Comparison of ENCODE assay signal across 8 mouse cellular contexts in the genomic region with DNA sequence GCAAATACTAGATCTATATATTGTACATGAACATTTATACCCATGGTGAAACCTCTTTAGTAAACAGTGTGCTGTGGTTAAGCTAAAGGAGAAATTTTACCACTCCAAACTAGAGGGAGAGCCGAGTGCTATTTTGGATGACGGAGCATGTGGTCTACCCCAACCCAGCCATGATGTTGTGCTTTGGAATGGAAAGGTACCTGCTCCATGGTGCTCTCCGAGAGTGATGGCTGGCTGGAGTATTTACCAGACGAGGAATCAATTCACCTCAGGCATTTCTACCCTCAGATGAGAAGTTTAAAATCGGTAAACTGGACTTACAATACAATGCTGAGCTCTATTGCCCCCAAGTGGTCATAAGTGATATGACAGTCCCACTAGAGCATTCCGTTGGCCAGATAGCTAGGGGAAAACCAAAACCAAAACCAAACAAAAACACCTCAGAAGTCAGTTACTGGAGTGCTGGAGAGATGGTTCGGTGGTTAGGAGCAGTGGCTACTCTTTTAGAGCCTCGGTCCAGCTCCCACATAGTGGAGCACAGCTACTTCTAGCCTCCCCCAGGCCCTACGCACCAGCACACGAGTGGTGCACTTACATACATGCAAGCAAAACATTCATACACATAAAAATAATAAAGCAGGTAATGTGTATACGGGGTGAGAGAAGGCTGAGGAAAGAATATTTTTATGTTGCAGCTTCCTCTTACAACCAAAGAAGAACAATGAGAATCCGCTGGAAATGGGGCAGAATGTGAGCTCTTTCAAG.
A peak's percentile ranks its signal among the peaks of the same experiment; 100 is the strongest.
DNase-seq lines count a peak whose midpoint lies in the region; ATAC-seq and TF ChIP-seq lines count a peak whose summit lies in the region.
"Had no signal": no experiment of that assay in that cellular context is flagged by ENCODE, and none has a peak within 500 bp of the region (broad histone marks: within the 10 kb centered on the region; RNA-seq: fewer than 3 reads in every experiment).

No protein-coding gene starts in this region.

- no peak overlapping the region for H3K4me2 ChIP-seq in kidney, embryonic 16.5 days (replicated peaks; ENCODE audit: low read depth, low read length)
- H3K4me2 ChIP-seq: heart, embryonic 15.5 days had no signal

- no peak overlapping the region for H3K9ac ChIP-seq in kidney, embryonic 16.5 days (replicated peaks; ENCODE audit: low read length)
- H3K9ac ChIP-seq: heart, embryonic 15.5 days had no signal

- no peak for TF ChIP-seq POLR2A in brain, embryonic 14.5 days (IDR thresholded peaks at IDR 0.05; ENCODE audit: borderline replicate concordance, extremely low read depth, insufficient read depth, insufficient read length, poor library complexity, severe bottlenecking)
- TF ChIP-seq POLR2A in lung, adult 2 months (IDR thresholded peaks at IDR 0.05; ENCODE audit: borderline replicate concordance, extremely low read depth, low read depth, low read length): no peak

- H3K4me1 ChIP-seq in kidney, embryonic 16.5 days (ENCODE audit: insufficient read depth, low read length): no peaks in the 10 kb centered on the region
- H3K4me1 ChIP-seq in lung, adult 2 months (ENCODE audit: control insufficient read depth, insufficient read depth, low read length): no peaks in the 10 kb centered on the region
- H3K4me1 ChIP-seq: heart, embryonic 15.5 days had no signal

- H3K4me3 ChIP-seq in kidney, embryonic 16.5 days (ENCODE audit: low read length): no peak overlapping the region
- peak overlapping the region; percentile 25 for H3K4me3 ChIP-seq in lung, adult 2 months (replicated peaks; ENCODE audit: extremely low read depth, low read depth, low read length)
- H3K4me3 ChIP-seq: heart, embryonic 15.5 days had no signal

- no peaks in the 10 kb centered on the region for H3K27me3 ChIP-seq in kidney, embryonic 16.5 days (ENCODE audit: insufficient read depth, low read length)
- H3K27me3 ChIP-seq: heart, embryonic 15.5 days had no signal

- no peaks in the 10 kb centered on the region for H3K36me3 ChIP-seq in kidney, embryonic 16.5 days (ENCODE audit: insufficient read depth, low read length)

- TF ChIP-seq CTCF in brain, embryonic 14.5 days (IDR thresholded peaks at IDR 0.05; ENCODE audit: borderline replicate concordance, extremely low read depth, insufficient read depth, insufficient read length): peak; percentile 72; the same call in 1 of the 2 replicates
- TF ChIP-seq CTCF in lung, adult 2 months (IDR thresholded peaks at IDR 0.05; ENCODE audit: insufficient read depth, low read length): no peak

- ATAC-seq in kidney, embryonic 16.5 days (ENCODE audit: low FRiP score, low TSS enrichment): peak; percentile 9; the same call in 1 of the 2 replicates

- peak; percentile 85 for DNase-seq in 3T3-L1 (ENCODE audit: low read depth, low spot score)
- peak; percentile 67 to 73 for DNase-seq in B cell, adult 2 months
- peak; percentile 77 for DNase-seq in brain, embryonic 14.5 days (ENCODE audit: low read depth)
- peak; percentile 53 for DNase-seq in fibroblast of lung, adult 2 months (ENCODE audit: low read depth)
- DNase-seq in lung, adult 2 months: peak; percentile 31
- peak; percentile 88 for DNase-seq in retina, embryonic 14.5 days (ENCODE audit: low spot score)

- WGBS in kidney, embryonic 16.5 days: 53% methylated on average over 12 of the region's 12 CpGs
- WGBS in lung, adult 2 months: 46% methylated on average over 12 of the region's 12 CpGs

- no peak overlapping the region for H3K27ac ChIP-seq in kidney, embryonic 16.5 days (ENCODE audit: low read length)
- H3K27ac ChIP-seq: heart, embryonic 15.5 days had no signal

- H3K9me3 ChIP-seq in kidney, embryonic 16.5 days (ENCODE audit: low read length): no peaks in the 10 kb centered on the region
- H3K9me3 ChIP-seq: heart, embryonic 15.5 days had no signal

Comparison
In these comparisons a context has a peak if more than half of its experiments do, and no peak if none do; other contexts are left out.
1. DNase-seq: peak in every context shown above with its lines; median percentile 88 in retina, embryonic 14.5 days; 85 in 3T3-L1; 77 in brain, embryonic 14.5 days; 70 in B cell, adult 2 months; 53 in fibroblast of lung, adult 2 months; 31 in lung, adult 2 months.